Mouse (Mus musculus) bone marrow macrophage, adult 2 months (primary cell): ENCODE data around the gene Kctd18. TPM values are rescaled to one million over a fixed set of nuclear protein-coding genes. Genes with fewer than 3 reads are reported as not detected.

Experiments
- H3K27ac ChIP-seq: 2 replicates; pipeline ENCODE4 v1.5.1; 2012; ENCODE audit warnings: low read depth, low read length; ENCODE audit not compliant: insufficient read depth
- H3K4me1 ChIP-seq: 2 replicates; pipeline ENCODE4 v1.6.1; 2012; ENCODE audit warnings: low read length; ENCODE audit not compliant: control insufficient read depth, insufficient read depth
- H3K4me3 ChIP-seq: 2 replicates; pipeline ENCODE4 v1.5.1; 2012; ENCODE audit warnings: mild to moderate bottlenecking, low read length, moderate library complexity; ENCODE audit not compliant: insufficient read depth
- CTCF ChIP-seq: IDR thresholded peaks from 2 replicates; pipeline ENCODE4 v1.5.1; 2012; ENCODE audit warnings: low read depth, mild to moderate bottlenecking, low read length, moderate library complexity
- POLR2A ChIP-seq: IDR thresholded peaks from 2 replicates; pipeline ENCODE4 v1.6.1; 2012; ENCODE audit warnings: mild to moderate bottlenecking, low read depth, low read length, borderline replicate concordance
- polyA plus RNA-seq: library from polyadenylated mRNA; stranded (reverse); fragments of >200 nt; gene quantifications from 2 replicates; pipeline ENCODE4 v1.2.4, GENCODE M21; 2012; ENCODE audit not compliant: missing spikeins, insufficient read depth, insufficient read length

Kctd18 gene
- polyA plus RNA-seq, 1 experiment: 16.9 TPM

DNA sequence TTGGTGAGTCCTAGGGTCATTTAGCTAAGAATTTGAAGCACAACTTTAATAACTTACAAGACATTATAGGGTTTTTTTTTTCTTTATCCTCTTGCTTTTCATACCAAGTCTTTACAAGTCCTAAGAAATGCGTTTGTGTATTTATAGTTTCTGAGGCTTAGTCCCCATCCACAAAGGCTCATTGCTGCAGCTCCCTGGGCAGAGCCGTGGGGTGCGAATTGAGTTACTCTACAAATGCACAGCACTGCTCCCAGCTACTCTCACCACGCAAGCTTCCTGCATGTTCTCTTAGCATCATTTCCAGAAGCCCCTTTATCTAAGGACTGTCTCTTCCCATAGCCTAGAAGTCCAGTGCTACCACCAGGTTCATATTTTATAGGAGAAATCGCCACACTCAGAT, 69.0 kb downstream of the Kctd18 start:
- Histone ChIP-seq H3K27ac (no peak overlapping the region), H3K4me1 (no peaks in the 10 kb centered on the region), H3K4me3 (no peak overlapping the region)
- TF ChIP-seq CTCF (no peak), POLR2A (no peak)

DNA sequence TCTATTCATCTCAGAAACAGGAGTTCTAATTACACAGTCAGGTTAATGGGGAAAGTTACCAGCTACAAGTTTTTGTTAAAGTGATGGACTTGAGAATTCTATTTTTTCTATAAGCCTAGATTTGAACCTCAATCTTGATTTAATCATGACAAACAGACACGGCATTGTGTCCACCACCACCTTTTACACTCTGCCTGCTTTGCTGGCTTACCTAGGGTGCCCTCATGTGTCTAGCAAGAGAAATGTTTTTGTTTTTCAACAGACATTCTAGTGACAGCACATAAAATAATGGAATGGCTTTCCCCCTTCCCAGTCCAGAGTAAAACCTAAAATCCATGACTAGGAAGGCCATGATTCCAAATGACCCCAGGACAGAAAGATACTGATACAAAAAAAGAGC, 69.6 kb downstream of the Kctd18 start:
- no peaks in the 10 kb centered on the region for H3K4me1 ChIP-seq
- H3K27ac ChIP-seq: no peak overlapping the region
- TF ChIP-seq POLR2A (no peak), CTCF (no peak)
- H3K4me3 ChIP-seq: no peak overlapping the region

DNA sequence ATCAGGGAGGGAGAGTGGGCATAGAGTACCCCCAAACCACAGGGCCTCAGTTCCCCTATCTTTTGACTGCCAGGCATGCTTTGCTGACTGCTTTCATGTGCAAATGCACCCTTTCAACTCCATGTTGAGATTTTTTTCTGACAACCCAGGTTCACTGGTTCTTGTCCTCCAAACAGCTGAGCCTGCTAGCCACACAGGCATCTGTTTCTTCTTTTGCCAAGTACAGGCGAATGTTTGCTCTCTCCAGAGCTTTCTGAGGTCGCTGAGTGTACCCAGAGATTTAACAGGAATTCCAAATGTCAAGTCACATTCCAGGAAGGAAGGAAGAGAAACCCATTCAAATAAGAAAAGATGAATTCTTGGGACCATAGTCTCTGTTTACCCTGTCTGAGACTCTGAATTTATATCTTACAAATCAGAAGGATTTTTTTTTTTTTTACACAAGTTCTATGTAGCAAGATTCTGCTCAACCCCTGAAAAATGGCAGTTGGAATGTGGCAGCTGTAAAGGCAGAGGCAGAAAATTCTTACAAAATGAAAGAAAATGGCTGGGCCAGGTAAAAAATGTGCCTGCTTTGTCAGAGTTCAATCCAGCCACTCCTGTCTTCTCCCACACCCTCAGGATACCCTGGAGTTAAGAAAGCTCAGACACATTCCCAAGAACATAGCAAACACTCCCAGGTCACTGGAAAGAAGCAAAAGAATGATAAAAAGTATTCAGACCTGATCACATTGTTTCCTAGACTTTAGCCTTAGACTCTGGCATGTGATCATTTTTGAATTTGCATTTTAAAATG, 71.0 kb downstream of the Kctd18 start:
- H3K4me1 ChIP-seq: no peaks in the 10 kb centered on the region
- no peak overlapping the region for H3K4me3 ChIP-seq
- no peak for TF ChIP-seq POLR2A
- TF ChIP-seq CTCF: no peak
- no peak overlapping the region for H3K27ac ChIP-seq

- Histone ChIP-seq H3K4me3 (no peak overlapping the region), H3K4me1 (no peaks in the 10 kb centered on the region), H3K27ac (no peak overlapping the region)
- TF ChIP-seq CTCF: no peak
- TF ChIP-seq POLR2A: no peak
These were observed 76.5 kb downstream of the Kctd18 start for GRCm38 (mm10) chr1:57942215-57942614.

DNA sequence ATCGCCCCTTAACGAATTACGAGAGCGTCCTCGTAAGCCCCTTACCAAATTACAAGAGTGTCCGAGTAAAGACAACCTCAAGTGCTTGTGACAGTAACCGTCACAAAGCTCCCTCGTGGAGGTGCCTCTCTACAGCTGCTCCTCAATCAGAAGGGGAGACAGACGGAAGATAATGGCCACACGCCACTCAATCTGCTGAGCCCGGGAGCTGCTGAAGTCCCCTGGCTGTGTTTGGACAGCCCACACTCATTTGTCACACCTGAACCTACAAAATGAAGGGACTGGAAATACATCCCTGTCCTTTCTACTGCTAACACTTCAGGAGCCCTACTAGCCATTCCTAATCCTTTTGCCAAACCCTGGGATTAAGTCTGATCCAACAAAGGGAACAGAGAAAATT, 77.0 kb downstream of the Kctd18 start:
- H3K4me1 ChIP-seq: no peaks in the 10 kb centered on the region
- no peak overlapping the region for H3K4me3 ChIP-seq
- no peak overlapping the region for H3K27ac ChIP-seq
- no peak for TF ChIP-seq POLR2A

GRCm38 (mm10) chr1:57941095-57941494, 77.7 kb downstream of the Kctd18 start:
- no peak for TF ChIP-seq POLR2A
- TF ChIP-seq CTCF: no peak
- Histone ChIP-seq H3K4me1 (no peaks in the 10 kb centered on the region), H3K4me3 (no peak overlapping the region), H3K27ac (no peak overlapping the region)

- Histone ChIP-seq H3K4me3 (no peak overlapping the region), H3K27ac (no peak overlapping the region), H3K4me1 (no peaks in the 10 kb centered on the region)
- TF ChIP-seq POLR2A: no peak
- no peak for TF ChIP-seq CTCF
These were observed 78.1 kb downstream of the Kctd18 start for GRCm38 (mm10) chr1:57940691-57941090.

DNA sequence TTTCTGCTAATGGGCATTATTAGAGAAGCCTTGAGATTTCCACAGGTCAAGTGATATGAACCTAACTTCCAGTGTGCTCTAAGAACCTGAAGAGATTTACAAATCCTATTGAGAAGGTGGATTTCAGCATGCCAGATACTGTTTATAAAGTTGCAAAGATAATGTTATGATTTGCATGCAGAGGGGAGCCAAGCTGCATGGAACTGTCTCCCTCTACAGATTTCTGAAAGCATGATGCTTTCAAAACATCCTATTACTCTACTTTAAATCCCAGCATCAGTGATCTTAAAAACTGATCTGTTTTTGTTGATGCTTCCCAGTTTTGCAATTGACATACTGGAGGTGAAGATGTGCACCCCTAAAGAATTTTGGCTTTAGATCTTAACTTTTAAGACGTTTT, 84.5 kb downstream of the Kctd18 start:
- Histone ChIP-seq H3K27ac (no peak overlapping the region), H3K4me1 (no peaks in the 10 kb centered on the region), H3K4me3 (no peak overlapping the region)
- no peak for TF ChIP-seq CTCF
- no peak for TF ChIP-seq POLR2A

DNA sequence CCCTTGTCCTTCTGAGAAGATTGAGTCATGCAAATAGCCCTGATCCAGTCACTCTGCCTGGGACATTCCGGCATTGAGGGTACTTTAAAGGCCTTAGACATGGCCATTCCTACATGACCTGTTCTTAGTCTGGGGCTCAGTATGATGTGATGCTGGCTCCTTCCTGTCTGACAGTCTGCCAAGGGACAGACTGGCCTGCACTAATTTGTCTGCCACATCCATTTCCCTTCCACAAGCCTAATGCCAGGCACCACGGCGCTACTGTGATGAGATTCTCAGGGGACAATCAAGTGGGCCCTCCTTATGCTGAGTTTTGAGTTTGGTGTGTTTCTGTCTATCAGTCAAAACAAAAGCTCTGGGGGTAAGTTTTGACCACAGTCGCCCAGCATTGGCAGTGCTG, 100.2 kb downstream of the Kctd18 start:
- TF ChIP-seq POLR2A: no peak
- TF ChIP-seq CTCF: no peak
- Histone ChIP-seq H3K4me3 (no peak overlapping the region), H3K27ac (no peak overlapping the region), H3K4me1 (no peaks in the 10 kb centered on the region)

GRCm38 (mm10) chr1:57917342-57917741, 101.4 kb downstream of the Kctd18 start:
- TF ChIP-seq CTCF: no peak
- TF ChIP-seq POLR2A: no peak
- Histone ChIP-seq H3K4me3 (no peak overlapping the region), H3K4me1 (no peaks in the 10 kb centered on the region), H3K27ac (no peak overlapping the region)
